Mouse (Mus musculus): Measurements from ENCODE around the gene Pctp.

- TF ChIP-seq CTCF (IDR thresholded peaks at IDR 0.05; ENCODE audit: low read depth, low read length) (no peak), POLR2A (IDR thresholded peaks at IDR 0.05; ENCODE audit: extremely low read depth, insufficient read depth, low read length) (no peak)
Observed at GRCm38 (mm10) chr11:90029354-90029753, 26.7 kb upstream of the Pctp start.
